Mouse (Mus musculus) stomach, embryonic 16.5 days (tissue): ENCODE measurements around the gene Zc3h13. TPM values are rescaled to one million over a fixed set of nuclear protein-coding genes. Genes with fewer than 3 reads are reported as not detected.

Experiments
- ATAC-seq: fragments of 200-750 bp; cut with Nextera tagmentation; 2 replicates; pipeline ENCODE4 v1.8.0; 2017; ENCODE audit warnings: moderate number of reproducible peaks, moderate TSS enrichment; ENCODE audit not compliant: insufficient read depth, low FRiP score
- H3K27ac ChIP-seq: fragments of 300-500 bp; sonication (generic); 2 replicates; pipeline ENCODE4 v1.5.1; 2014; ENCODE audit warnings: low read length
- H3K27me3 ChIP-seq: fragments of 300-500 bp; sonication (generic); 2 replicates; pipeline ENCODE4 v1.6.1; 2014; ENCODE audit warnings: low read length, control low read depth, mixed read lengths; ENCODE audit not compliant: control insufficient read depth, insufficient read depth
- H3K36me3 ChIP-seq: fragments of 300-500 bp; sonication (generic); 2 replicates; pipeline ENCODE4 v1.6.1; 2014; ENCODE audit warnings: low read length; ENCODE audit not compliant: control insufficient read depth, insufficient read depth
- H3K4me1 ChIP-seq: fragments of 300-500 bp; sonication (generic); 2 replicates; pipeline ENCODE4 v1.6.1; 2014; ENCODE audit warnings: low read length, control low read depth, mixed read lengths; ENCODE audit not compliant: control insufficient read depth, insufficient read depth
- H3K4me2 ChIP-seq: fragments of 300-500 bp; sonication (generic); 2 replicates; pipeline ENCODE4 v1.6.1; 2014; ENCODE audit warnings: low read depth, low read length, mixed read lengths
- H3K4me3 ChIP-seq: fragments of 300-500 bp; sonication (generic); replicated peaks from 2 replicates; pipeline ENCODE4 v1.5.1; 2014; ENCODE audit warnings: mild to moderate bottlenecking, low read length
- H3K9ac ChIP-seq: fragments of 300-500 bp; sonication (generic); 2 replicates; pipeline ENCODE4 v1.6.1; 2014; ENCODE audit warnings: low read length
- H3K9me3 ChIP-seq: fragments of 300-500 bp; sonication (generic); replicated peaks from 2 replicates; pipeline ENCODE4 v1.6.1; 2016; ENCODE audit warnings: low read length, control low read depth; ENCODE audit not compliant: control insufficient read depth
- WGBS: fragments of 180-500 bp; shearing (Covaris S2); extraction: QIAGEN DNeasy Blood & Tissue Kit; methylation state at CpG from one replicate; pipeline ENCODE4 v1.1.7; 2014; 5-methylcytosine and 5-hydroxymethylcytosine counted together
- polyA plus RNA-seq: library from polyadenylated mRNA; unstranded; fragments of >200 nt; fragmentation: Nextera tagmentation; extraction: Ambion mirVana; gene quantifications from 2 replicates; pipeline ENCODE4 v1.2.1, GENCODE M21; 2015

The Zc3h13 gene
- polyA plus RNA-seq, 1 experiment from 2014 or later, result 21.9 TPM

- WGBS, result 64% methylated on average over 5 of the region's 5 CpGs
- no peaks in the 10 kb centered on the region for H3K27me3 ChIP-seq
- H3K4me1 ChIP-seq, result no peaks in the 10 kb centered on the region
- H3K9me3 ChIP-seq, result no peaks in the 10 kb centered on the region
- H3K4me3 ChIP-seq, result no peak overlapping the region
- no peak overlapping the region for H3K9ac ChIP-seq
- H3K4me2 ChIP-seq, result no peak overlapping the region
- no peak overlapping the region for H3K27ac ChIP-seq
- no peak for ATAC-seq
- no peaks in the 10 kb centered on the region for H3K36me3 ChIP-seq
Observed at GRCm38 (mm10) chr14:75309336-75309992, 25.3 kb downstream of the Zc3h13 start.

- Histone ChIP-seq H3K4me1 (no peaks in the 10 kb centered on the region), H3K4me3 (no peak overlapping the region), H3K9ac (no peak overlapping the region), H3K27ac (no peak overlapping the region), H3K9me3 (no peaks in the 10 kb centered on the region), H3K4me2 (no peak overlapping the region), H3K36me3 (no peaks in the 10 kb centered on the region), H3K27me3 (no peaks in the 10 kb centered on the region)
- WGBS, result 73% methylated on average over 2 of the region's 2 CpGs
- ATAC-seq, result no peak
Observed at GRCm38 (mm10) chr14:75314484-75314883, 30.3 kb downstream of the Zc3h13 start.

- no peak for ATAC-seq
- H3K9me3 ChIP-seq, result no peaks in the 10 kb centered on the region
- H3K27ac ChIP-seq, result no peak overlapping the region
- no peaks in the 10 kb centered on the region for H3K27me3 ChIP-seq
- peaks cover 10% of the 10 kb centered on the region for H3K36me3 ChIP-seq
- no peak overlapping the region for H3K4me2 ChIP-seq
- WGBS, result 85% methylated on average over 2 of the region's 2 CpGs
- H3K4me3 ChIP-seq, result no peak overlapping the region
- H3K9ac ChIP-seq, result no peak overlapping the region
- no peaks in the 10 kb centered on the region for H3K4me1 ChIP-seq
Observed at GRCm38 (mm10) chr14:75318736-75319135, 34.6 kb downstream of the Zc3h13 start.

DNA sequence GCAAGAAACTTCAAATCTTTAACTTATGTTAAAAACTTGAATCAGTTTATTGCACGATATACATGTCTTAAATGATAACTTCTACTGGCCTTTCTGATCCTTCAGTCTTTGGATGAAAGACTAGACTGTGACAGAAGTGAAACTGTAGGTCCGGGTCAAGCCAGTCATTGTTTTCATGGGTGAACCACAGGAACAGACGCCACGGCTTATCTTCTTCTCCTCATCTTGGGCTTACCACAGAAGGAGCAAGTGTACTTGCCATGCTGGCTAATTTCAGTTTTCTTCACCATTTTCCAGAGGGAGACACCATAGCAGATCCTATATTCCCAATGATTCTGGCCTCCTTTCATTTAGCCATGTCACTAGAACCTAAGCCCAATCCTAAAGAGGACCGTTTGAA lies 36.1 kb downstream of the Zc3h13 start:
- Histone ChIP-seq H3K36me3 (peaks cover 13% of the 10 kb centered on the region), H3K9ac (no peak overlapping the region), H3K27me3 (no peaks in the 10 kb centered on the region), H3K27ac (no peak overlapping the region), H3K4me1 (no peaks in the 10 kb centered on the region), H3K4me3 (no peak overlapping the region), H3K9me3 (no peaks in the 10 kb centered on the region), H3K4me2 (no peak overlapping the region)
- ATAC-seq, result no peak
- 82% methylated on average over 5 of the region's 5 CpGs for WGBS

GRCm38 (mm10) chr14:75323354-75323753 lies 39.2 kb downstream of the Zc3h13 start:
- ATAC-seq, result no peak
- Histone ChIP-seq H3K4me1 (no peaks in the 10 kb centered on the region), H3K4me2 (no peak overlapping the region), H3K9me3 (no peaks in the 10 kb centered on the region), H3K27ac (no peak overlapping the region), H3K9ac (no peak overlapping the region), H3K4me3 (no peak overlapping the region), H3K36me3 (peaks cover 13% of the 10 kb centered on the region), H3K27me3 (no peaks in the 10 kb centered on the region)
- 96% methylated on average over 32 of the region's 32 CpGs for WGBS

DNA sequence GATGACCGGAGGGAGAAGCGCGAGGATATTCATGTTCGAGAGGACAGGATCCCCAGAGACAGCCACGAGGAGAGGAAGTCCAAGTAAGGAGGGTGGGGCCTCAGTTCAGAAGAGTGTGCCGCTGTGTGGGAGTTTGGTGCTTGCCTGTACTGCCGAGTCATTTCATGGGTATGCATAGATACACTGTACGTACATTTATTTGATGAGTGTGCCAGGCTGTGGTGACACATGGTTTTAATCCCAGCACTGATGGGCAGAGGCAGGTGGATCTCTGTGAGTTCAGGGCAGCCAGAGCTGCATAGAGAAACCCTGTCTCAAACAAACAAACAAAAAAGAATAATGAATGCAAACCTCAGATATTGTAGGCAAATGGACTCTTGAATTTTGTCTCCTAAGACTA lies 43.9 kb downstream of the Zc3h13 start:
- Histone ChIP-seq H3K9me3 (no peaks in the 10 kb centered on the region), H3K4me2 (no peak overlapping the region), H3K4me3 (no peak overlapping the region), H3K9ac (no peak overlapping the region), H3K27ac (no peak overlapping the region), H3K4me1 (no peaks in the 10 kb centered on the region), H3K36me3 (peaks cover 6% of the 10 kb centered on the region; the same call in 1 of the 2 replicates), H3K27me3 (no peaks in the 10 kb centered on the region)
- no peak for ATAC-seq
- WGBS, result 82% methylated on average over 8 of the region's 8 CpGs

DNA sequence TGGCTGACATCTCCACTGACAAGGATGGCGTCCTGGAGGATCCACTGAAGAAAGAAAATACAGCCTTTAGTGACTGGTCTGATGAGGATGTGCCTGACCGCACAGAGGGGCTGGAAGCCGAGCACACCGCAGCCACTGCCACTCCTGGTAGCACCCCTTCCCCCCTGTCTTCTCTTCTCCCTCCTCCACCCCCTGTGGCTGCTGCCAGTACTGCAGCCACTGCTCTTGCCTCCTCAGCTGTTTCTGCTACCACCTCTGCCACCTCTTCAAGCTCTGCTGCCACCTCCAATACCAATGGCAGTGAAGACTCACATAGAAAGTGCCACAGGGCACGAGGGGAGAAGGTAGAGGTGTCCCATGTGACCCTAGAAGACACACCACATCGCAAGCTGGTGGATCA lies 46.4 kb downstream of the Zc3h13 start:
- no peaks in the 10 kb centered on the region for H3K27me3 ChIP-seq
- H3K4me3 ChIP-seq, result no peak overlapping the region
- no peak overlapping the region for H3K27ac ChIP-seq
- H3K9me3 ChIP-seq, result no peaks in the 10 kb centered on the region
- H3K9ac ChIP-seq, result no peak overlapping the region
- H3K36me3 ChIP-seq, result no peaks in the 10 kb centered on the region
- no peak for ATAC-seq
- 92% methylated on average over 6 of the region's 6 CpGs for WGBS
- no peaks in the 10 kb centered on the region for H3K4me1 ChIP-seq
- H3K4me2 ChIP-seq, result no peak overlapping the region

GRCm38 (mm10) chr14:75334321-75334720 lies 50.1 kb downstream of the Zc3h13 start:
- Histone ChIP-seq H3K9ac (no peak overlapping the region), H3K27ac (no peak overlapping the region), H3K36me3 (peaks cover 9% of the 10 kb centered on the region; the same call in 1 of the 2 replicates), H3K27me3 (no peaks in the 10 kb centered on the region), H3K4me1 (no peaks in the 10 kb centered on the region), H3K4me3 (no peak overlapping the region), H3K9me3 (no peaks in the 10 kb centered on the region), H3K4me2 (no peak overlapping the region)
- WGBS, result 91% methylated on average over 4 of the region's 4 CpGs
- ATAC-seq, result no peak

DNA sequence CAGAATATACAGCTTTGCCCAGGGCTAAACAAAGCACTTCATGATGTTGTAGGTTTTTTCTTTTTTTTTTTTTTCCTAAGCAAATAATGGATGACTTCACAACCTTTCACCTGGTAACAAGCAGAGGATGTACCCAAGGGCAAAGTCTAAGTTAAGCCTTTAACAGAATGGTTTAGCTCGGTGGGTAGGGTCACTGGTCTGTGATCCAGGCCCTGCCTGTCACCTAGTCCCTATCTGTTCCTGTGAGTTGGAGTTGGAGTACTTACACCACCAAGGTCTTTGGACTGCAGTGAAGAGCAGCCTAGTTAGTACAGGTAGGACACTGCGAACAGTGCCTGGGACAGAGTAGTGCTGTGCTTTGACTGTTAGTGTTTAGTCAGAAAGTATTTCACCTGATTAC lies 53.7 kb downstream of the Zc3h13 start:
- no peaks in the 10 kb centered on the region for H3K4me1 ChIP-seq
- H3K36me3 ChIP-seq, result peaks cover 13% of the 10 kb centered on the region; the same call in 1 of the 2 replicates
- WGBS, result 87% methylated on average over 2 of the region's 2 CpGs

More for the DNA sequence above, 53.7 kb downstream of the Zc3h13 start:
- H3K4me2 ChIP-seq, result no peak overlapping the region
- no peak overlapping the region for H3K4me3 ChIP-seq
- no peaks in the 10 kb centered on the region for H3K9me3 ChIP-seq
- no peak overlapping the region for H3K27ac ChIP-seq
- no peak for ATAC-seq
- no peak overlapping the region for H3K9ac ChIP-seq
- no peaks in the 10 kb centered on the region for H3K27me3 ChIP-seq
